ENCODE assay signal across 8 mouse cellular contexts in the genomic region with DNA sequence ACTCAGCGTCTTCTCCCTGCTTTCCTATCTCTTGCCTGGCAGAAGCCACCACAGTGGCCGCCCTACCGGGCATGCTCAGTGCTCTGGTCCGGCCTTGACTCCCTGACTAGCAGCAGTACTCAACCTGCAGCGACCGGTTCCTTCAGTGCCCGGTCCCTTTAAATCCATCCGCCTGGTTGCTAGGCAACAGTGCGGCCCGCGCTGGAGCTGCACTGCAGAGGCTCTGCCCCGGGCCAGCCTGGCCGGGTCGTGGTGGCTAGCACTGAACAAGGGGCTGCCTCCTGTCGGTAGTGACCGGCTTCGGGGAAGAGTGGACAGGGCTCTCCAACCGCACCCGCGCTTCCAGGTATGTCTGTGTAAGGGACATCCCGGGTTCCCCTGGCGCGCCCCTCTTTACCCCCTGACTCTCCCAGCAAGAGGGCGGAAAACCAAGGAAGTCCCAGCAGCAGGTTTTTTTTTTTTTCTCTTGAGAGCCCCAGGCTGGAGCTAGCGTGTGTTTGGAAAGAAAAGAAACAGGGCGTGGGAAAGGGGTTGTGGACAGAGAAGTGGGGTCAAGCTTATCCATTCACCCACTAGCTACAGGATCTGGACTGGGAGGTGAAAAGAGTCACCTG. TPM values are rescaled to one million over a fixed set of nuclear protein-coding genes. Genes with fewer than 3 reads are reported as not detected.
DNase-seq lines count a peak whose midpoint lies in the region; ATAC-seq lines count a peak whose summit lies in the region.

A gene (plus strand): TSS at position 221 of the 614 bp plus-strand sequence.

- peak; percentile 69 for DNase-seq in adrenal gland, adult 8-10 months
- peak; percentile 87 for DNase-seq in embryo, embryonic 10.5 days (ENCODE audit: low spot score)
- DNase-seq in gastrocnemius, postnatal 25 days: peak; percentile 36
- DNase-seq in hindlimb bud, embryonic 11.5 days (ENCODE audit: extremely low spot score, low read depth, low spot score): peak; percentile 33
- peak; percentile 41 to 65 for DNase-seq in left cerebral cortex, adult 18-20 months (ENCODE audit: low spot score in 2 of 2)
- DNase-seq in lung, postnatal 14 days: peak; percentile 68
- DNase-seq in right cerebral cortex, adult 2 months (ENCODE audit: low spot score in 2 of 2): peak; percentile 49 to 55

- ATAC-seq in erythroblast, adult 5-6 weeks (replicated peaks; ENCODE audit: low FRiP score, poor library complexity, severe bottlenecking): no peak

RNA-seq across cellular contexts. Expression of the gene that starts here (rescaled TPM):
- 10 to 100 TPM; 23.5 to 51.4 (median 36.7) TPM for total RNA-seq in adrenal gland, adult 8-10 months (2022)
- not detected for total RNA-seq in gastrocnemius, postnatal 25 days (2021)
- 1 to 10 TPM; 1.7 to 3.3 TPM for total RNA-seq in left cerebral cortex, adult 18-20 months (2021)
- not detected in 2 replicates for total RNA-seq in erythroblast, adult 5-6 weeks (2015; ENCODE audit: low replicate concordance)
- not detected in 2 replicates for total RNA-seq in erythroblast, adult 5-6 weeks (2017; ENCODE audit: low replicate concordance)

Comparison
In these comparisons a context has a peak if more than half of its experiments do, and no peak if none do; other contexts are left out.
1. RNA of the gene that starts here (total RNA-seq): 23.5 to 51.4 TPM in adrenal gland, adult 8-10 months; 1.7 to 3.3 TPM in left cerebral cortex, adult 18-20 months, not detected in gastrocnemius, postnatal 25 days and not detected in erythroblast, adult 5-6 weeks; every median in the first group is over 4 times any median in the second.
2. Peak in DNase-seq in gastrocnemius, postnatal 25 days; RNA of the gene not detected or under 1 TPM.
3. DNase-seq: peak in every context shown above with its lines; median percentile 87 in embryo, embryonic 10.5 days; 69 in adrenal gland, adult 8-10 months; 68 in lung, postnatal 14 days; 53 in left cerebral cortex, adult 18-20 months; 52 in right cerebral cortex, adult 2 months; 36 in gastrocnemius, postnatal 25 days; 33 in hindlimb bud, embryonic 11.5 days.